Mouse (Mus musculus) spleen, adult 2 months (tissue): ENCODE measurements at regions not wholly inside any gene's neighbourhood (a gene's known extent, or its start where the extent isn't known, plus 50 kb on each side); places are given as distances from the start of the nearest gene placed in this dataset.

Experiments used
- CTCF ChIP-seq: fragments of 200-500 bp; IDR thresholded peaks from 2 replicates; pipeline ENCODE4 v1.5.1; 2011; ENCODE audit warnings: mild to moderate bottlenecking, inconsistent platforms; ENCODE audit not compliant: insufficient read depth, insufficient read length, insufficient replicate concordance; ENCODE audit errors: extremely low read depth
- POLR2A ChIP-seq: fragments of 200-500 bp; IDR thresholded peaks from 2 replicates; pipeline ENCODE4 v1.6.1; 2011; ENCODE audit warnings: low read depth, low read length, inconsistent platforms

DNA sequence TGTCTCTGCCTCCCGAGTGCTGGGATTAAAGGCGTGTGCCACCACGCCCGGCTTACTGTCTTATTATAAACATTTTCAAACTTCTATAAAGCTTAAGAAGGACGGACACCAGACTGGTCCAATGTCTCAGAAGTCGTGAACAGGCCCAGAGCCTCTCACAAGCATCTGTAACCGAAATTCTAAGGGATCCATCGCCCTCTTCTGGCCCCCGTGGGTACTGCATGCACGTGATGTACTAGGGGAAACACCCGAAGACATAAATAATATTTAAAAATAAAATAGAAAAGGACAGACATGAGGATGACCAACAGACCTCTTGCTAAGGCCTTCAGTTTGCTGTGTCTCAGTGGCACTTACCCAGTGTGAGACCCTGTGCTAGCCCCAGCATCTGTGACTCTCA, 51.8 kb upstream of the Smg1 start:
- TF ChIP-seq CTCF: peak; percentile 42; the same call in 1 of the 2 replicates
- no peak for TF ChIP-seq POLR2A
